ENCODE assay signal across 8 mouse cellular contexts in genomic region chr11:74554683-74555341, GRCm38 (mm10). TPM values are rescaled to one million over a fixed set of nuclear protein-coding genes. Genes with fewer than 3 reads are reported as not detected.
DNase-seq lines count a peak whose midpoint lies in the region; ATAC-seq and TF ChIP-seq lines count a peak whose summit lies in the region.

No protein-coding gene starts in this region.

- peak; percentile 50 for DNase-seq in embryonic facial prominence, embryonic 10.5 days (ENCODE audit: low spot score)
- peak; percentile 83 for DNase-seq in hindbrain, postnatal 0 days (ENCODE audit: low spot score)
- DNase-seq in spleen, postnatal 10 days (ENCODE audit: low spot score in 2 of 2), result no peak
- DNase-seq in urinary bladder, postnatal 4 days (ENCODE audit: low spot score in 2 of 2), result no peak
- no peak for DNase-seq in adrenal gland, adult 18-20 months (ENCODE audit: low spot score in 2 of 2)

- H3K27ac ChIP-seq in embryonic facial prominence, embryonic 10.5 days (replicated peaks), result no peak overlapping the region; the same call in 1 of the 2 replicates
- H3K27ac ChIP-seq in hindbrain, postnatal 0 days, result peak overlapping the region; percentile 67
- H3K27ac ChIP-seq in neural tube, embryonic 15.5 days (replicated peaks), result peak overlapping the region; percentile 72

- peak overlapping the region; percentile 71 for H3K4me3 ChIP-seq in megakaryocyte, embryonic 14.5 days (replicated peaks)
- H3K4me3 ChIP-seq in embryonic facial prominence, embryonic 10.5 days, result no peak overlapping the region
- H3K4me3 ChIP-seq in hindbrain, postnatal 0 days (ENCODE audit: low read length), result no peak overlapping the region
- H3K4me3 ChIP-seq in neural tube, embryonic 15.5 days (replicated peaks), result no peak overlapping the region

- H3K27me3 ChIP-seq in megakaryocyte, embryonic 14.5 days (replicated peaks), result peaks cover 5% of the 10 kb centered on the region
- 0 out of 2 replicates have a peak, but pooled peaks cover 10% of the 10 kb centered on the region for H3K27me3 ChIP-seq in embryonic facial prominence, embryonic 10.5 days (replicated peaks; ENCODE audit: low read depth, poor library complexity, severe bottlenecking)
- no peaks in the 10 kb centered on the region for H3K27me3 ChIP-seq in hindbrain, postnatal 0 days (ENCODE audit: insufficient read depth, low read length)
- no peaks in the 10 kb centered on the region for H3K27me3 ChIP-seq in neural tube, embryonic 15.5 days (replicated peaks)

- 60% methylated on average over 15 of the region's 15 CpGs for WGBS in embryonic facial prominence, embryonic 10.5 days
- 40% methylated on average over 15 of the region's 15 CpGs for WGBS in hindbrain, postnatal 0 days
- WGBS in neural tube, embryonic 15.5 days, result 41% methylated on average over 15 of the region's 15 CpGs

- peaks cover 71% of the 10 kb centered on the region for H3K4me1 ChIP-seq in megakaryocyte, embryonic 14.5 days
- H3K4me1 ChIP-seq in embryonic facial prominence, embryonic 10.5 days, result peaks cover 38% of the 10 kb centered on the region
- peaks cover 14% of the 10 kb centered on the region; the same call in 1 of the 2 replicates for H3K4me1 ChIP-seq in hindbrain, postnatal 0 days (ENCODE audit: insufficient read depth, low read length)
- H3K4me1 ChIP-seq in neural tube, embryonic 15.5 days, result peaks cover 21% of the 10 kb centered on the region

- TF ChIP-seq CTCF in hindbrain, postnatal 0 days (IDR thresholded peaks at IDR 0.05; ENCODE audit: low read depth), result no peak

- no peak overlapping the region for H3K4me2 ChIP-seq in hindbrain, postnatal 0 days (ENCODE audit: low read depth, low read length)
- peak overlapping the region; percentile 3; the same call in 1 of the 2 replicates for H3K4me2 ChIP-seq in neural tube, embryonic 15.5 days

- H3K9ac ChIP-seq in hindbrain, postnatal 0 days (replicated peaks; ENCODE audit: low read length), result no peak overlapping the region
- H3K9ac ChIP-seq in neural tube, embryonic 15.5 days (replicated peaks), result no peak overlapping the region

- ATAC-seq in megakaryocyte, adult 5-6 weeks (ENCODE audit: poor library complexity, severe bottlenecking), result no peak
- ATAC-seq in hindbrain, postnatal 0 days, result peak; percentile 77
- ATAC-seq in neural tube, embryonic 15.5 days (ENCODE audit: low FRiP score), result peak; percentile 82

- peaks cover 3% of the 10 kb centered on the region for H3K36me3 ChIP-seq in megakaryocyte, embryonic 14.5 days (replicated peaks; ENCODE audit: low read length)
- H3K36me3 ChIP-seq in embryonic facial prominence, embryonic 10.5 days (replicated peaks), result no peaks in the 10 kb centered on the region
- no peaks in the 10 kb centered on the region for H3K36me3 ChIP-seq in hindbrain, postnatal 0 days (ENCODE audit: insufficient read depth, low read length)
- H3K36me3 ChIP-seq in neural tube, embryonic 15.5 days, result no peaks in the 10 kb centered on the region

- H3K9me3 ChIP-seq in megakaryocyte, embryonic 14.5 days, result no peaks in the 10 kb centered on the region
- H3K9me3 ChIP-seq in embryonic facial prominence, embryonic 10.5 days, result no peaks in the 10 kb centered on the region
- no peaks in the 10 kb centered on the region for H3K9me3 ChIP-seq in hindbrain, postnatal 0 days (ENCODE audit: low read length)
- H3K9me3 ChIP-seq in neural tube, embryonic 15.5 days (replicated peaks), result no peaks in the 10 kb centered on the region

RNA-seq across cellular contexts. Expression of gene Rap1gap2, which starts 55.9 kb away (rescaled TPM):
- 0.42 and 0.81 TPM in 2 replicates for polyA plus RNA-seq in megakaryocyte, embryonic 14.5 days (2012; ENCODE audit: insufficient read depth, low replicate concordance)
- total RNA-seq in megakaryocyte, adult 5-6 weeks (2015), result 22.2 and 22.3 TPM in 2 replicates
- 33.9 and 34.3 TPM in 2 replicates for total RNA-seq in megakaryocyte, adult 5-6 weeks (2017)
- polyA plus RNA-seq in embryonic facial prominence, embryonic 10.5 days (2016; fragmentation: Nextera tagmentation; extraction: Ambion mirVana), result 1.2 and 1.9 TPM in 2 replicates
- 48.5 and 55.5 TPM in 2 replicates for total RNA-seq in hindbrain, postnatal 0 days (2014; rRNA removed)
- polyA plus RNA-seq in hindbrain, postnatal 0 days (2015; fragmentation: Nextera tagmentation; extraction: Ambion mirVana), result 9.9 and 11.1 TPM in 2 replicates
- polyA plus RNA-seq in neural tube, embryonic 15.5 days (2015; fragmentation: Nextera tagmentation; extraction: Ambion mirVana), result 13.1 and 13.7 TPM in 2 replicates
- total RNA-seq in adrenal gland, adult 18-20 months (2021), result 10 to 100 TPM in 1 of 2 experiments, 1 to 10 TPM in 1; 8.2 to 10.9 TPM

Comparison
In these comparisons a context has a peak if more than half of its experiments do, and no peak if none do; other contexts are left out.
1. DNase-seq: peak in embryonic facial prominence, embryonic 10.5 days (single experiment) and hindbrain, postnatal 0 days (single experiment); none in spleen, postnatal 10 days (0 of 2), urinary bladder, postnatal 4 days (0 of 2) and adrenal gland, adult 18-20 months (0 of 2).